Mouse (Mus musculus) erythroblast, embryonic 14.5 days (primary cell): ENCODE results near the gene Tex30. TPM values are rescaled to one million over a fixed set of nuclear protein-coding genes. Genes with fewer than 3 reads are reported as not detected.
A peak's percentile ranks its signal among the peaks of the same experiment; 100 is the strongest.

Source experiments
- H3K27me3 ChIP-seq: 2 replicates; pipeline ENCODE4 v1.6.1; 2012; ENCODE audit warnings: inconsistent platforms; ENCODE audit not compliant: control insufficient read depth
- H3K36me3 ChIP-seq: 2 replicates; pipeline ENCODE4 v1.6.1; 2012; ENCODE audit warnings: mild to moderate bottlenecking, inconsistent platforms; ENCODE audit not compliant: control insufficient read depth
- H3K4me1 ChIP-seq: 2 replicates; pipeline ENCODE4 v1.6.1; 2012; ENCODE audit warnings: inconsistent platforms; ENCODE audit not compliant: control insufficient read depth
- H3K4me3 ChIP-seq: replicated peaks from 2 replicates; pipeline ENCODE3; 2012; ENCODE audit warnings: moderate library complexity, mild to moderate bottlenecking, inconsistent platforms
- H3K9me3 ChIP-seq: 2 replicates; pipeline ENCODE4 v1.6.1; 2012; ENCODE audit warnings: low read length, inconsistent platforms, mixed read lengths; ENCODE audit not compliant: control insufficient read depth
- GATA1 ChIP-seq: IDR thresholded peaks from 2 replicates; pipeline ENCODE4 v1.6.1; 2012; ENCODE audit warnings: low read length, inconsistent platforms, mixed read lengths
- TAL1 ChIP-seq: IDR thresholded peaks from 3 replicates; pipeline ENCODE4 v1.6.1; 2012; ENCODE audit warnings: low read length, inconsistent platforms, mixed read lengths
- polyA plus RNA-seq: library from polyadenylated mRNA; stranded (reverse); fragments of >175 nt; gene quantifications from 2 replicates; pipeline ENCODE4 v1.2.3, GENCODE M21; 2012

The Tex30 gene
- polyA plus RNA-seq, 1 experiment: 0.63 TPM

- Histone ChIP-seq H3K4me1 (peaks cover 30% of the 10 kb centered on the region), H3K4me3 (peak overlapping the region; percentile 71), H3K36me3 (peaks cover 10% of the 10 kb centered on the region), H3K9me3 (no peaks in the 10 kb centered on the region), H3K27me3 (no peaks in the 10 kb centered on the region)
- TF ChIP-seq GATA1 (no peak), TAL1 (no peak)
Observed at GRCm38 (mm10) chr1:44119201-44120073, 17.2 kb upstream of the Tex30 start.

GRCm38 (mm10) chr1:44118239-44119054, 16.2 kb upstream of the Tex30 start, which contains the start of the genes Kdelc1 and Bivm:
Kdelc1 (minus strand) TSS chr1:44118808.
Bivm (plus strand) TSS chr1:44118957.
- Histone ChIP-seq H3K27me3 (no peaks in the 10 kb centered on the region), H3K36me3 (peaks cover 17% of the 10 kb centered on the region), H3K9me3 (no peaks in the 10 kb centered on the region), H3K4me1 (peaks cover 30% of the 10 kb centered on the region), H3K4me3 (peak within 1 kb of the TSS; percentile 71)
- TF ChIP-seq TAL1 (no peak), GATA1 (no peak)

GRCm38 (mm10) chr1:44117571-44117970, 15.3 kb upstream of the Tex30 start:
- Histone ChIP-seq H3K4me1 (peaks cover 30% of the 10 kb centered on the region), H3K27me3 (no peaks in the 10 kb centered on the region), H3K9me3 (no peaks in the 10 kb centered on the region), H3K36me3 (peaks cover 24% of the 10 kb centered on the region), H3K4me3 (peak overlapping the region; percentile 71)
- TF ChIP-seq GATA1 (no peak), TAL1 (no peak)

GRCm38 (mm10) chr1:44102939-44103338, 698 bp upstream of the Tex30 start:
- Histone ChIP-seq H3K36me3 (peaks cover 27% of the 10 kb centered on the region), H3K27me3 (no peaks in the 10 kb centered on the region), H3K4me3 (peak overlapping the region; percentile 84), H3K4me1 (peaks cover 19% of the 10 kb centered on the region), H3K9me3 (no peaks in the 10 kb centered on the region)
- no peak for TF ChIP-seq TAL1
- no peak for TF ChIP-seq GATA1

- TF ChIP-seq TAL1 (no peak), GATA1 (peak; percentile 71)
- Histone ChIP-seq H3K36me3 (peaks cover 32% of the 10 kb centered on the region), H3K4me1 (peaks cover 21% of the 10 kb centered on the region), H3K4me3 (peak overlapping the region; percentile 84), H3K9me3 (no peaks in the 10 kb centered on the region), H3K27me3 (no peaks in the 10 kb centered on the region)
Observed at GRCm38 (mm10) chr1:44101448-44102225, 604 bp downstream of the Tex30 start.

- Histone ChIP-seq H3K36me3 (no peaks in the 10 kb centered on the region), H3K27me3 (no peaks in the 10 kb centered on the region), H3K4me1 (no peaks in the 10 kb centered on the region), H3K9me3 (no peaks in the 10 kb centered on the region), H3K4me3 (no peak overlapping the region)
- TF ChIP-seq GATA1: no peak
- TF ChIP-seq TAL1: no peak
Observed at GRCm38 (mm10) chr1:44064625-44065024, 37.6 kb downstream of the Tex30 start.

- Histone ChIP-seq H3K4me3 (no peak overlapping the region), H3K27me3 (no peaks in the 10 kb centered on the region), H3K9me3 (no peaks in the 10 kb centered on the region), H3K36me3 (no peaks in the 10 kb centered on the region), H3K4me1 (no peaks in the 10 kb centered on the region)
- TF ChIP-seq GATA1: no peak
- TF ChIP-seq TAL1: no peak
Observed at GRCm38 (mm10) chr1:44063439-44063838, 38.8 kb downstream of the Tex30 start.

GRCm38 (mm10) chr1:44061836-44062235, 40.4 kb downstream of the Tex30 start, which contains the start of gene Gm8251:
Gm8251 (minus strand) TSS chr1:44061936.
- Histone ChIP-seq H3K4me1 (no peaks in the 10 kb centered on the region), H3K27me3 (no peaks in the 10 kb centered on the region), H3K4me3 (no peak within 1 kb of the TSS), H3K9me3 (no peaks in the 10 kb centered on the region), H3K36me3 (no peaks in the 10 kb centered on the region)
- TF ChIP-seq TAL1 (no peak), GATA1 (no peak)
